Mouse (Mus musculus) megakaryocyte, embryonic 14.5 days (primary cell): Measurements from ENCODE around the gene Rxfp2.

Experiments used
- FLI1 ChIP-seq: IDR thresholded peaks from 2 replicates; pipeline ENCODE4 v1.6.1; 2012; ENCODE audit warnings: low read length, inconsistent platforms, mixed read lengths
- GATA1 ChIP-seq: IDR thresholded peaks from 3 replicates; pipeline ENCODE4 v1.6.1; 2012; ENCODE audit warnings: mixed read lengths, low read length, inconsistent platforms, borderline replicate concordance

GRCm38 (mm10) chr5:150005355-150005754 lies 13.1 kb upstream of the Rxfp2 start:
- TF ChIP-seq GATA1 (no peak), FLI1 (no peak)
